Mouse (Mus musculus): ENCODE measurements around the gene Hmcn2. TPM values are rescaled to one million over a fixed set of nuclear protein-coding genes. Genes with fewer than 3 reads are reported as not detected.

The Hmcn2 gene
- polyA plus RNA-seq, 1 experiment from 2014 or later: 0.18 TPM

- 0 out of 2 replicates have a peak, but pooled peaks have one; percentile 25 for ATAC-seq
- WGBS: 16% methylated on average over 2 of the region's 2 CpGs
- H3K4me1 ChIP-seq (ENCODE audit: control insufficient read depth, insufficient read depth, low read length): no peaks in the 10 kb centered on the region
- no peak overlapping the region for H3K4me3 ChIP-seq (ENCODE audit: low read depth, low read length)
- no peak overlapping the region for H3K27ac ChIP-seq (ENCODE audit: low read length)
- no peak overlapping the region for H3K4me2 ChIP-seq (ENCODE audit: low read length)
- H3K27me3 ChIP-seq (ENCODE audit: control insufficient read depth, insufficient read depth, low read depth, low read length): peaks cover 37% of the 10 kb centered on the region
- H3K36me3 ChIP-seq (ENCODE audit: control insufficient read depth, insufficient read depth, low read length): no peaks in the 10 kb centered on the region
- H3K9ac ChIP-seq (ENCODE audit: low read depth, low read length): no peak overlapping the region
- H3K9me3 ChIP-seq (replicated peaks; ENCODE audit: control insufficient read depth, low read length, poor library complexity, severe bottlenecking): no peaks in the 10 kb centered on the region
Observed at GRCm38 (mm10) chr2:31318162-31318561, 3.9 kb downstream of the Hmcn2 start.

GRCm38 (mm10) chr2:31319200-31319599 is 5.0 kb downstream of the Hmcn2 start:
- H3K4me1 ChIP-seq (ENCODE audit: control insufficient read depth, insufficient read depth, low read length): no peaks in the 10 kb centered on the region
- H3K9ac ChIP-seq (ENCODE audit: low read depth, low read length): no peak overlapping the region
- H3K9me3 ChIP-seq (replicated peaks; ENCODE audit: control insufficient read depth, low read length, poor library complexity, severe bottlenecking): no peaks in the 10 kb centered on the region
- no peak overlapping the region for H3K27ac ChIP-seq (ENCODE audit: low read length)
- H3K27me3 ChIP-seq (ENCODE audit: control insufficient read depth, insufficient read depth, low read depth, low read length): peaks cover 27% of the 10 kb centered on the region
- 59% methylated on average over 2 of the region's 2 CpGs for WGBS
- ATAC-seq: no peak
- no peak overlapping the region for H3K4me2 ChIP-seq (ENCODE audit: low read length)
- H3K4me3 ChIP-seq (ENCODE audit: low read depth, low read length): no peak overlapping the region
- no peaks in the 10 kb centered on the region for H3K36me3 ChIP-seq (ENCODE audit: control insufficient read depth, insufficient read depth, low read length)

- 27% methylated on average over 10 of the region's 10 CpGs for WGBS
- no peaks in the 10 kb centered on the region for H3K4me1 ChIP-seq (ENCODE audit: control insufficient read depth, insufficient read depth, low read length)
- H3K27ac ChIP-seq (ENCODE audit: low read length): no peak overlapping the region
- H3K9ac ChIP-seq (ENCODE audit: low read depth, low read length): no peak overlapping the region
- H3K36me3 ChIP-seq (ENCODE audit: control insufficient read depth, insufficient read depth, low read length): no peaks in the 10 kb centered on the region
- no peaks in the 10 kb centered on the region for H3K9me3 ChIP-seq (replicated peaks; ENCODE audit: control insufficient read depth, low read length, poor library complexity, severe bottlenecking)
- no peak overlapping the region for H3K4me3 ChIP-seq (ENCODE audit: low read depth, low read length)
- no peaks in the 10 kb centered on the region for H3K27me3 ChIP-seq (ENCODE audit: control insufficient read depth, insufficient read depth, low read depth, low read length)
- no peak overlapping the region for H3K4me2 ChIP-seq (ENCODE audit: low read length)
- no peak for ATAC-seq
Observed at GRCm38 (mm10) chr2:31327186-31327585, 13.0 kb downstream of the Hmcn2 start.

GRCm38 (mm10) chr2:31337706-31338330 is 23.6 kb downstream of the Hmcn2 start:
- H3K9ac ChIP-seq (ENCODE audit: low read depth, low read length): no peak overlapping the region
- H3K4me3 ChIP-seq (ENCODE audit: low read depth, low read length): no peak overlapping the region
- no peaks in the 10 kb centered on the region; the same call in 1 of the 2 replicates for H3K4me1 ChIP-seq (ENCODE audit: control insufficient read depth, insufficient read depth, low read length)
- no peak overlapping the region for H3K4me2 ChIP-seq (ENCODE audit: low read length)
- H3K9me3 ChIP-seq (replicated peaks; ENCODE audit: control insufficient read depth, low read length, poor library complexity, severe bottlenecking): no peaks in the 10 kb centered on the region
- no peaks in the 10 kb centered on the region for H3K27me3 ChIP-seq (ENCODE audit: control insufficient read depth, insufficient read depth, low read depth, low read length)
- H3K36me3 ChIP-seq (ENCODE audit: control insufficient read depth, insufficient read depth, low read length): no peaks in the 10 kb centered on the region
- no peak overlapping the region for H3K27ac ChIP-seq (ENCODE audit: low read length)
- no peak for ATAC-seq
- 48% methylated on average over 12 of the region's 12 CpGs for WGBS

GRCm38 (mm10) chr2:31339826-31340225 is 25.6 kb downstream of the Hmcn2 start:
- WGBS: 82% methylated on average over 9 of the region's 9 CpGs
- no peak for ATAC-seq
- Histone ChIP-seq H3K36me3 (ENCODE audit: control insufficient read depth, insufficient read depth, low read length) (no peaks in the 10 kb centered on the region), H3K9me3 (replicated peaks; ENCODE audit: control insufficient read depth, low read length, poor library complexity, severe bottlenecking) (no peaks in the 10 kb centered on the region), H3K9ac (ENCODE audit: low read depth, low read length) (no peak overlapping the region), H3K27me3 (ENCODE audit: control insufficient read depth, insufficient read depth, low read depth, low read length) (no peaks in the 10 kb centered on the region), H3K4me3 (ENCODE audit: low read depth, low read length) (no peak overlapping the region), H3K27ac (ENCODE audit: low read length) (no peak overlapping the region), H3K4me2 (ENCODE audit: low read length) (no peak overlapping the region), H3K4me1 (ENCODE audit: control insufficient read depth, insufficient read depth, low read length) (no peaks in the 10 kb centered on the region; the same call in 1 of the 2 replicates)

- Histone ChIP-seq H3K9me3 (replicated peaks; ENCODE audit: control insufficient read depth, low read length, poor library complexity, severe bottlenecking) (no peaks in the 10 kb centered on the region), H3K4me3 (ENCODE audit: low read depth, low read length) (no peak overlapping the region), H3K4me1 (ENCODE audit: control insufficient read depth, insufficient read depth, low read length) (no peaks in the 10 kb centered on the region; the same call in 1 of the 2 replicates), H3K9ac (ENCODE audit: low read depth, low read length) (no peak overlapping the region), H3K27ac (ENCODE audit: low read length) (no peak overlapping the region), H3K36me3 (ENCODE audit: control insufficient read depth, insufficient read depth, low read length) (no peaks in the 10 kb centered on the region), H3K27me3 (ENCODE audit: control insufficient read depth, insufficient read depth, low read depth, low read length) (no peaks in the 10 kb centered on the region), H3K4me2 (ENCODE audit: low read length) (no peak overlapping the region)
- no peak for ATAC-seq
- WGBS: 80% methylated on average over 8 of the region's 8 CpGs
Observed at GRCm38 (mm10) chr2:31341726-31342535, 27.7 kb downstream of the Hmcn2 start.

- Histone ChIP-seq H3K4me3 (ENCODE audit: low read depth, low read length) (no peak overlapping the region), H3K4me1 (ENCODE audit: control insufficient read depth, insufficient read depth, low read length) (no peaks in the 10 kb centered on the region), H3K4me2 (ENCODE audit: low read length) (no peak overlapping the region), H3K9ac (ENCODE audit: low read depth, low read length) (no peak overlapping the region), H3K27ac (ENCODE audit: low read length) (no peak overlapping the region), H3K9me3 (replicated peaks; ENCODE audit: control insufficient read depth, low read length, poor library complexity, severe bottlenecking) (no peaks in the 10 kb centered on the region), H3K36me3 (ENCODE audit: control insufficient read depth, insufficient read depth, low read length) (no peaks in the 10 kb centered on the region), H3K27me3 (ENCODE audit: control insufficient read depth, insufficient read depth, low read depth, low read length) (no peaks in the 10 kb centered on the region)
- no peak for ATAC-seq
- 34% methylated on average over 12 of the region's 12 CpGs for WGBS
Observed at GRCm38 (mm10) chr2:31346096-31346495, 31.9 kb downstream of the Hmcn2 start.

- H3K4me2 ChIP-seq (ENCODE audit: low read length): no peak overlapping the region
- WGBS: 76% methylated on average over 3 of the region's 3 CpGs
- no peaks in the 10 kb centered on the region for H3K27me3 ChIP-seq (ENCODE audit: control insufficient read depth, insufficient read depth, low read depth, low read length)
- no peak overlapping the region for H3K27ac ChIP-seq (ENCODE audit: low read length)
- no peak overlapping the region for H3K9ac ChIP-seq (ENCODE audit: low read depth, low read length)
- no peak for ATAC-seq
- H3K9me3 ChIP-seq (replicated peaks; ENCODE audit: control insufficient read depth, low read length, poor library complexity, severe bottlenecking): no peaks in the 10 kb centered on the region
- no peaks in the 10 kb centered on the region for H3K36me3 ChIP-seq (ENCODE audit: control insufficient read depth, insufficient read depth, low read length)
- no peak overlapping the region for H3K4me3 ChIP-seq (ENCODE audit: low read depth, low read length)
- H3K4me1 ChIP-seq (ENCODE audit: control insufficient read depth, insufficient read depth, low read length): no peaks in the 10 kb centered on the region
Observed at GRCm38 (mm10) chr2:31348373-31348772, 34.2 kb downstream of the Hmcn2 start.

- Histone ChIP-seq H3K4me1 (ENCODE audit: control insufficient read depth, insufficient read depth, low read length) (no peaks in the 10 kb centered on the region), H3K36me3 (ENCODE audit: control insufficient read depth, insufficient read depth, low read length) (no peaks in the 10 kb centered on the region), H3K4me2 (ENCODE audit: low read length) (no peak overlapping the region), H3K4me3 (ENCODE audit: low read depth, low read length) (no peak overlapping the region), H3K9me3 (replicated peaks; ENCODE audit: control insufficient read depth, low read length, poor library complexity, severe bottlenecking) (no peaks in the 10 kb centered on the region), H3K9ac (ENCODE audit: low read depth, low read length) (no peak overlapping the region), H3K27ac (ENCODE audit: low read length) (no peak overlapping the region), H3K27me3 (ENCODE audit: control insufficient read depth, insufficient read depth, low read depth, low read length) (no peaks in the 10 kb centered on the region)
- WGBS: 75% methylated on average over 5 of the region's 5 CpGs
- ATAC-seq: no peak
Observed at GRCm38 (mm10) chr2:31348850-31349249, 34.6 kb downstream of the Hmcn2 start.
